Mouse (Mus musculus): ENCODE measurements around the gene Ndufa7.

Gene Ndufa7

DNA sequence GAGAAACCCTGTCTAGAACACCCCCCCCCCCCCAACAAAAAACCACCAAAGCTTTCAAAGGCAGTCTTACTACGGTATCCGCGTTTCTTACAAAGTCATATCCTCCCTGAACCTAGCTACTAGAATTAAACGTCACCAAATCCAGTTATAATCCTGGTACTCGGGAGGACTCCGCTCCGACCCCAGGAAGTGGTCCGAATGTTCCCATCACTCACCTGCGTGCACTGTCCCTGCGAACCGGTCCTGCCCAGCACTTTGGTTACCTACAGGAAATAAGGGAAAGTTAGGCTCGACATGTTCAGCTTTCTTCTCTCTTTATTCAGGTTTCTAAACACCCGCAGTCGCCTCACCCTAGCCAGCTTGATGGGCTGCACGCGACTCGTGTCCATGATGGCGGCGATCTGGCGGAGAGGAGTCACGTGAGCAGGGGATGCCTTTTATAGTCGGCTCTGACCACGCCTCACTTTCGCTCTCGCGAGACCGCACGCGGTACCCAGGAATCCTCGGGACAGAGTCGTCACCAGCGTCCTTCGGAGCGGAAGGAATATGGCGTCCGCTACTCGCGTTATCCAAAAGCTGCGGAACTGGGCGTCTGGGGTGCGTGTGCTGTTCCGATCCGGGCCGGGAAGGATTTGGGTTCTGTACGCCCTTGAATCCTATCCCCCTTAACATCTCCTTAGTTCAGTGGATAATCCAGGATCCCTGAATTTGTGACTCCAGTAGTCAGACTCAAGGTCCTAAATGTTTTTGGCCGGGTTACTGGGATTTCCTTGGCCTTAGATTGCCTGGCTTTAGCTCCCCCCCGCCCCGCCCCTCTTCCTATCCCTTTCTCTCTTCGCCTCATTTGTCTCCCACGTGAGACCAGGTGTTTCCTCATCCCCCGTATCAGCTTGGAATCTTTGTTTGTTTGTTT is at the start of gene Ndufa7, which contains the start of gene Rps28:
TSS of gene Ndufa7 (plus strand) at position 489 of the 913 bp plus-strand sequence.
TSS of gene Rps28 (minus strand) at position 479 of the 913 bp plus-strand sequence.
- in situ Hi-C loops (cut with MboI; ENCODE audit: unreplicated experiment in 2 of 2) = loop anchor here in 1 of 2 experiments (25.0 kb wide), 1 partner anchor 1287 kb away; the partner anchor contains the start of gene Cyp4f16

GRCm38 (mm10) chr17:33774573-33775155 is 49.7 kb upstream of the Ndufa7 start:
- in situ Hi-C loops (cut with MboI; ENCODE audit: unreplicated experiment in 2 of 2) = no loop called here

GRCm38 (mm10) chr17:33775287-33775686 is 49.1 kb upstream of the Ndufa7 start:
- in situ Hi-C loops (cut with MboI; ENCODE audit: unreplicated experiment in 2 of 2) = no loop called here

DNA sequence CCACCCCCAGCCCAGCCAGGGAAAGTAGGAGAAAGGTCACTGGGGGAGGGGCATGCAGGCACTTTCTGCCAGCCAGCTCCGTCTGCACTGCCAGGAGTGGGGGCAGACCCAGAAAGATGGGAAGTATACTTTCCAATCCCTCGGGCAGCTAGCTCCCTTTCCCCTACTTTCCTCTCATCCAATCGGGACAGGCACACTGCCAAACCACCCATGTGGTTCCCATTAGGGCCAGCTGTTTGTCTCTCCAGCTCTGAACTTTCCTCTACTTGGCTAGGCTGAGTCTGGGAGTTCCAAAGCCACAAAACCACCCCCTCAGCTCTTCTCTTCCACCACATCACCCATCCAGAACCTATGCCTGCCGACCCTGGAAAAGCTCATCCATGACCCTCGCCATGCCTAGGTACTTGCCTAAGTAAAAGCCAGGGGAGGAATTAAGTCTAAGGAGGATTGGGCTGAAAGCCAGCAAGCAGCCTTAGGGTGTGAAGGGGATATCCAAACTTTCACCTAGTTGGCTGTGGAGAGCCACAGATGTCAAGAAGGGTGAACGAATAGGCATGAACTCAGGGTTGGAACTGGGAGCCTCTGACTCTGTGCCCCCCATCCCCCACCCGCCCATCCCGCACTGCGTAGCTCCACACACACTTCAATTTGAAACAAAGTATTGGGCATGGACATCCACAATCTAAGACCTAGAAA is 45.0 kb upstream of the Ndufa7 start:
- in situ Hi-C loops (cut with MboI; ENCODE audit: unreplicated experiment in 2 of 2) = no loop called here

DNA sequence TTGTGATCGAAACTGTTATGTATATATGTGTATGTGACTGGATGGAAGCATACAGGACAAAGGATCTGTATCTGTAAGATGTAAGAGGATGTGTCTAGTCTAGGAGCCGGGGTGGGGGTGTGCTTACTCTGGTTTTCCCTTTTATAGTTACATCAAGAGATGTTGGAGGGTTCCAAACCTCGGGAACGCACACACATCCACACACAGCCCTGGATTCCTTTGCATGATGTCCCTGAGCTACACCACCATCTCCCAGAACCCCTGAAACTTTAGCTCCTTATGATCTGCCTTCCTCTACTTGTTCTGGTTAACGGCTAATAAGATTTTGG is 44.4 kb upstream of the Ndufa7 start:
- in situ Hi-C loops (cut with MboI; ENCODE audit: unreplicated experiment in 2 of 2) = no loop called here

DNA sequence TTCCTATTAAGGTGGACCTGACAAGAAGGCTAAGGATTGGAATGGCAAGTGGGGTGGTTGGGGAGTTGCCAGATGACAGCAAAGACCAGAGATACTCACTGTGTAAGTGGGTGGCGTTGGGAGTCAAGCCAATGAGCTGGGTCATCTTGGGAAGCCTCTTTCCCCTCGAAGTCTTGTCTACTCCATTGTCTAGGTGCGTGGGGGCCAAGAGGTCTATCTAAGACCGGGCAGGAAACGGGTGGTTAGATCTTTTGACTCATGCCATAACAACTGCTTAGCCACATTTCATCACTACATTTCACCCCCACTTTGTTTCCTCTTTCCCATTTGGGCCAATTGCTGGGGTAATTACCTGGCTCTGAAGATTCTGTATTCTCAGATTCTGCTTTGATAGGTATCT is 43.9 kb upstream of the Ndufa7 start:
- in situ Hi-C loops (cut with MboI; ENCODE audit: unreplicated experiment in 2 of 2) = no loop called here

DNA sequence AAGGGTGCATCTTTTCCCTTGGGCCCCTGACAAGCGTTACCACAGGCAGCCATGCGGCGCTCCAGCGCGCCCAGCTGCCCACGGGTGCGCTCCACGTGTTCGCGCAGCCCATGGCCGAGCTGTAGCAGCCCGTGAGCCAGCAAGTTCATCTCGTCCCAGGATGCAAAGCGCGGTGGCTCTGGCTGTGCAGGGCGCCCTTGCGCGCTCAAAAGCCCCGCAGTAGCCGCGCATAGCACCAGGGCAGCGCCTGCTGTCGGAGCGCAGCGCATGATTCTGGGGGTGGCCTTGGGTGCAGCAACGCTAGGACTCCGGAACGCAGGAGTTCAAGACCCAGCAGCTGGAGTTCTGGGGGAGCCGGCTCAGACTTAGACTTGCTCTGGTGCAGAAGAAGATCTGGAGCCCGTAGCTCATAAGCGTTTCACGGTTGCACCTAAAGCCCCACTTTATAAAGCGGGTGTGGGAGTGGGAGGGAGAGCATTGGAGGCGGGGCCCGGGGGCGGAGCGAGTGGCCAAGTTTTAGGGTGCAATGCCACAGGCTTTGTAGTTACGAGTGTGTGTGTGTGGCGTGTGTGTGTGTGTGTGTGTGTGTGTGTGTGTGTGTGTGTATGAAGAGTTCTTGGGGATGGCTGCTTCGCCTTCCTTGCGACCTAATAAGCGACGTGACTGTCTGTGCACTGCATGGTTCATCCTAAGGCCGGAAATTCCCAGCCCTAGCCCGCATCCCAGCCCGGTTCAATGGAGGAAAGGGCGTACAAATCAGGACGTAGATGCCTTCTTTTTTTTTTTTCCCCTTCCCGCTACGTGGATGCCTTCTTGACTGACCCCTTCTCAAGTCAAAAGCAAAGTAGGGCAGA is 43.0 kb upstream of the Ndufa7 start, which contains the start of gene Angptl4:
TSS of gene Angptl4 (minus strand) at position 707 of the 854 bp plus-strand sequence.
- in situ Hi-C loops (cut with MboI; ENCODE audit: unreplicated experiment in 2 of 2) = no loop called here

- in situ Hi-C loops (cut with MboI; ENCODE audit: unreplicated experiment in 2 of 2) = no loop called here
Measured at GRCm38 (mm10) chr17:33782067-33782466, 42.3 kb upstream of the Ndufa7 start.

DNA sequence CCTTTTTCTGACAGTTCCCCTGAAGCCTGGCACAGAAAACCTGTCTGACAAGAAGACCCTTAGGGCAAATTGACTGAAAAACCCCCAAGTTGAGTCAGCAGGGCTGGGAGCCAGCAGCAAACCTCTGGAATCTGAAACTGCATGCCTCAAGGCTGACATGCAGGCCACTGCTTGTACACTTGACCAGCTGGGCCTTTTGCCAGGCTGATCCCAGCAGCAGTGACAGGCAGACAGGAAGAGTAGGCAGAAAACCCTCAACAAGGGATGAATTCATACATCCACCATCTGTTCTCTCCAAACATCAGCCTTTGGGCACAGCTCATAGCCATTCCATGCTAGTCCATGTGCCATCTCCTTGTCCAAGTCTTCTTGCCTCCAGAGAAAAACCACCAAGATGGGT is 41.0 kb upstream of the Ndufa7 start:
- in situ Hi-C loops (cut with MboI; ENCODE audit: unreplicated experiment in 2 of 2) = no loop called here

DNA sequence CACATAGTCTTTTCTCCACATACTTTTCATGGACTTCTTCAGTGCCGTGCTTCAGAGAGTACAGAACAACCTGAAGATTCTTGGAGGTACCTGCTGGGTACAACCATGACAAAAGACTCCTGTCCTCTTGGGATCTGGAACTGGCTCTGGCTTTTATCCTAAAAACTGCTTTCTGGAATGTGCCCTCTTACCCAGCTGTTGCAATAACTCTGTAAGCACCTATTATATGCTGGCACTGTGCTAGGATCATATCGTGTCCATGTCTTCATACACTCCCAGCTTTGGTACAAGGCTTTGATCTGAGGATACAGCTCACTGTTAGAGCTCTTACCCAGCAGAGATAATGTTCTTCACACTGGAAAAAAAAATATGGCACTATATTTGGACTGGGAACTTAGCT is 39.4 kb upstream of the Ndufa7 start:
- in situ Hi-C loops (cut with MboI; ENCODE audit: unreplicated experiment in 2 of 2) = no loop called here

GRCm38 (mm10) chr17:33786375-33786774 is 38.0 kb upstream of the Ndufa7 start:
- in situ Hi-C loops (cut with MboI; ENCODE audit: unreplicated experiment in 2 of 2) = no loop called here

GRCm38 (mm10) chr17:33788732-33789131 is 35.6 kb upstream of the Ndufa7 start:
- in situ Hi-C loops (cut with MboI; ENCODE audit: unreplicated experiment in 2 of 2) = no loop called here

DNA sequence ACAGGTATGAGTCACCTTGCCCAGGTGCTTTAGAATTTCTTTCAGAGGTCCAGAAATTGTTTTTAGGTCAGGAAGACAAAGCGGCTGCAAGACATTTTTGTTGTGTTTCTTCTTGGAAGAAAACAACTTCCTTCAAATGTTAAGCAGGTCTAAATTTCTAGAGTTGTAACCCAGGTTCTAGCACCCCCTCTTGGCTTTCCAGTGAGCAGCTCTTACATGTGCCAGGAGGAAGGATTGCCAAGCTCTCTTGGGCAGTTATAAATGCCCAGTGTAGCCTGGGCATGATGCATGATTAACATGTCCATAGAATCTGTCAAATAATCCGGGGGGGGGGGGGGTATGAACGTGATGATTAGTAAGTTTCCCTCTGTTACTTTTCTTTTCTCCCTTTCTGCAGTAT is 26.1 kb upstream of the Ndufa7 start:
- in situ Hi-C loops (cut with MboI; ENCODE audit: unreplicated experiment in 2 of 2) = loop anchor here (5.0 to 10.0 kb wide), 2 partner anchors 46 to 54 kb away; no protein-coding TSS in a partner anchor

DNA sequence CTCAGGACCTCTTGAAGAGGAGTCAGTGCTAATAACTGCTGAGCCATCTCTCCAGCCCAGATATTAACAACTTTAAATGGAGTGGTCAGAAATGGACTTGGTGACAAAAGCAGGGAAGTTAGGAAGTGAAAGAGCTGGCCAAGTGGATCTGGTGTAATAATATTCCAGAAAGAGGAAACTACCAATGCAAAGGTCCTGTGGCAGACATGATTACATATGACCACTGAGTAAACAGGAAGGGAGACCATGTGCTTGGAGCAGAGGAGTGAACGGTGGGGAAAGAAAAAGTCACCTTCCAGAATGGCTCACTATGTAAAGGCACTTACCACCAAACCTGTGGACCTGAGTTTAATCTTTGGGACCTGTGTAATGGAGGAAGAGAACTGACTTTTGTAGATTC is 25.1 kb upstream of the Ndufa7 start:
- in situ Hi-C loops (cut with MboI; ENCODE audit: unreplicated experiment in 2 of 2) = loop anchor here (5.0 to 10.0 kb wide), 2 partner anchors 47 to 54 kb away; no protein-coding TSS in a partner anchor

GRCm38 (mm10) chr17:33802221-33802620 is 22.2 kb upstream of the Ndufa7 start:
- in situ Hi-C loops (cut with MboI; ENCODE audit: unreplicated experiment in 2 of 2) = loop anchor here (5.0 to 25.0 kb wide), 4 partner anchors 287 to 1265 kb away; partner anchors contain the start of gene Cyp4f16 (in 1 of the 2)

- in situ Hi-C loops (cut with MboI; ENCODE audit: unreplicated experiment in 2 of 2) = loop anchor here (5.0 to 25.0 kb wide), 4 partner anchors 289 to 1267 kb away; partner anchors contain the start of gene Cyp4f16 (in 1 of the 2)
Measured at GRCm38 (mm10) chr17:33804205-33804604, 20.2 kb upstream of the Ndufa7 start.

- in situ Hi-C loops (cut with MboI; ENCODE audit: unreplicated experiment in 2 of 2) = loop anchor here (5.0 to 25.0 kb wide), 4 partner anchors 290 to 1267 kb away; partner anchors contain the start of gene Cyp4f16 (in 1 of the 2)
Measured at GRCm38 (mm10) chr17:33804745-33805144, 19.6 kb upstream of the Ndufa7 start.

GRCm38 (mm10) chr17:33807181-33807888 is 17.0 kb upstream of the Ndufa7 start:
- in situ Hi-C loops (cut with MboI; ENCODE audit: unreplicated experiment in 2 of 2) = loop anchor here (10.0 to 25.0 kb wide), 2 partner anchors 293 to 1270 kb away; partner anchors contain the start of gene Cyp4f16 (in 1 of the 2)

DNA sequence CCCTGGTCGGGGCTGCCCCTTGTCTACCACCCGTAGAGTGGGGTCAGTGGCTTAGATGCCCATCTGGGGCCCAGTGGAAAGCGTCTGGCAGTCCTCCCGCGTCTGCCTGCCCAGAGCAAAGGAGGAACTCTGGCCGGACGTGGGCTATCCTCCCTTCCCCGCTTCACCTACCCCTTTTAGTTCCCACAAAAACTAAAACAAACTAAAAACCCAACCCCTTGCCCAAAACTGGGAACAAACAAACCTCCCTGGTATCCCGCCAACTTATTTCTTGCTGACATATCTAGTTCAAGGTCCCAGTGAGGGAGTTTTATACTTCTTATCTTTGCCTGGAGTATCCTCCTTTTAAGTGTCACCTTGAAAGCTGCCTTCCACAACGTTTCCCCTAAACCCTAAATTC is 16.2 kb upstream of the Ndufa7 start:
- in situ Hi-C loops (cut with MboI; ENCODE audit: unreplicated experiment in 2 of 2) = loop anchor here (10.0 to 25.0 kb wide), 2 partner anchors 293 to 1271 kb away; partner anchors contain the start of gene Cyp4f16 (in 1 of the 2)
